Mouse (Mus musculus) layer of hippocampus, adult 11-12 months (tissue): ENCODE measurements around the gene Tmeff1.
"Not testable (repeated sequence)": the region's sequence is repeated elsewhere in the genome, so short reads cannot be mapped to it uniquely, and the experiment has no call there.

Experiments used
- DNase-seq: peaks from one replicate; pipeline ENCODE4 v3.0.0; 2022; ENCODE audit warnings: low spot score

Gene Tmeff1

DNA sequence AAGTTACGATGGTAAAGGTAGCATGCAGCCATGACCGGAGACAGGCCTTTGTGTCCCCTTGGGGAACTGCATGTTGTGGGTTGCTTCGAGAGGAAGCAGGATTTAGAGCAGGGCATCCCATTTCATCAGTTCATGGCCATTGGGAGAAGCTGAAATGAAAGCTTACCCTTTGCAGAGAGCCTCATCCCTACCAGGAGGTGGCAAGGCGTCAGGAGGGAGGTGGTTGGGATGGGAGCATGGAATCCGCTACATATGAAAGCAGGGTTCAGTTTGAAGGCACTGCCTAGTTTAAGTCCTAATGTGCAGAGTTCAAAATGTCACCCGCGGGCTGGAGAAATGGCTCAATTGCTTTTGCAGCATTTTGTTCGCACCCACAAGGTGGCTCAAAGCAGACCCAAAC, 92.3 kb downstream of the Tmeff1 start:
- DNase-seq: no peak

DNA sequence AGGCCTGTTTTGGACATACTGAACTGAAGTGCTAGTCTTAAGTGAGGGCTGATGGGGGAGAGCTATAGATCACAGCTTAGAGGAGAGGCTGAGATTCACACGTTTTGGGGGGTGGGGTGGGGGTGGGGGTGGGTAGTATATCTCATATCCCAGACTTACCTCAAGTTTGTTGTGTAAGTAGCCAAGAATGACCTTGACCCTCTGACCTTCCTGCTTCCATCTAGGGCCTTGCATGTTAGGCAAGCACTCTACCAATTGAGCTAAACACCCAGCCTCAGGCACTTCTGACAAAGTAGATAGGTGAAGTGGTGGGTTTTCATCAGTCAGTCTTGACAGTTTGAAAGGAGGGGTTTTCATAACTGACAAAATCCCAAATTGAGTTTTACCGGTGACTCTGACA, 92.8 kb downstream of the Tmeff1 start:
- no peak for DNase-seq

DNA sequence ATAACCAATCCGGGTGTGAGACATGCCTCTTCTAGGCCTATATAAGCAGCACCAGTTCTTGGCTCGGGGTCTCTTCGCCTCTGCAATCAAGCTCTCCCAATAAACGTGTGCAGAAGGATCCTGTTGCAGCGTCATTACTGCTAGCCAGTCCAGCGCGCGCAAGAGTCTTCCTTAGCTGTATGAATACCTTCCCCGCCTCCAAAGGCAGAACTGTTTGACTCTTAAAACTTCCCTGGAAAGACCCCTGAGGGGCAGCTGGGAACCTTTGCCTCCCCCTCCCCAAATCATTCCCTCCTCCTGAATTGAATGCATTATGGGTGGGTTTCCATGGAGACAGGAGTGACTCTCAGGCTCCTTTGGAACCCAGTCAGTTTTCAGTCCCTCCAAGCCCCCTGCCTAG, 93.8 kb downstream of the Tmeff1 start:
- no peak for DNase-seq

DNA sequence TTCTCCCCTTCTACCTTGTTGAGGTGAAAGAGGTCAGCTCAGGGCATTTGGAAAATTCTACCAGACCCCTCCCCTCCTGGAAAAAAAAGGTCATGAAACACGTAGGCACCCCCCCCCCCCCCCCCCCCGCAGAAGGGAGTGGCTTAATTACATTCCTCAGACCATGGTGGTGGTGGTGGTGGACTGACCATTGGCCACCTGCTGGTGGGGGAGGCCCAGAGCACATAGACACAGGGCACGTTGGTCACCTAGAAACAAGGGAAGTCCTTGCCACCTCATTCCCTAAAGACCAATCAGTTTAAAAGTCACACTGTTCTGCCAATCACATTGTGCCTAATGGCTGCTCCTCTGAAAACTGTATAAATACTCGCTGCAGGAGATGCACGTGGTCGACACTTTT, 94.8 kb downstream of the Tmeff1 start:
- DNase-seq: not testable (repeated sequence)

DNA sequence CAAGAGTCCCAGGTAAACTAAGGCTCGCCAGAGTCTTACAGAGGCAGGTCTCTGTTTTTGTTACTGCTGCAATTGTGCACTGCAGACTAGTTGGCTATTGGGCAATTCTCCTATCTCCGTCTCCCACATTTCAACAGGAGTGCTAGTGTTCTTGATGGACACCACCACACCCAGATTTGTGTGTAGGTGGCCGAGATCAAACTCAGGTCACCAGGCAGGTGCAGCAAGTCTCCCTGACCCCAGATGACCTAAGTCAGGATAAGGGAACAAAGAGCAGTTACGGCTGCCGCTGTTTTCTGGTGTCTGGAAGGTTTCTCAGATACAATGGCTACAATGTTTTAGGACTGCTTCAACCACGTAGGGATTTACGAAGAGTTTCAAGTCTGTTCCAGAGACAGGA, 95.2 kb downstream of the Tmeff1 start:
- DNase-seq: no peak

DNA sequence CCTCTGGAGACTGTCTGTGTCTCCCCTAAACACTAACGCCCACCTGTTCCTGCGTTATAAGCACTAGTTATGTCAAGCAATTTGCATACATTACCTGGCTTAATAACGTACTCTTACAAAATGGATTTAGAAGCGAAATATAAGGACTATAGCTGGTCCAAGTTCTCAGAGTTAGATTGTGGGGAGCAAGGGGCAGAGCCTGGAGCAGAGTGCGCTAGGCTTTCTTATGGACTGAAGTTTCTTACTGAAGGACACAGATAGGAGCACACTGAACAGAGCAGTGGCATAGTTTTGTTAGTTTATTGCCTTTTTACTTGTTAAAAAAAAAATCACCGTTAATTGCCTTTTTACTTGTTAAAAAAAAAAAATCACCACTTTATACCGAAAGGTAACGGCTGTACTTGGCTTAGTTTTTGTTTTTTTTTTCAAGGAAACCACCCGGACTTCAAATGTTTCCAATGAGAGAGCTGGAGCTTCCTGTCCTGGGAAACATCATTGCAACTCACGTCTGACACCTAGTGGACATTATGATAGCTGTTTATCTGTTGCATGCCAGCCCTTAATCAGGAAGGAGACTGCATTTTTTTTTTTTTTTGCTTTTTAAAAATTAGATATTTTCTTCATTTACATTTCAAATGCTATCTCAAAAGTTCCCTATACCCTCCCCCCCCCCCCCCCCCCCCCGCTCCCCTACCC, 95.8 kb downstream of the Tmeff1 start:
- peak; percentile 70 for DNase-seq

DNA sequence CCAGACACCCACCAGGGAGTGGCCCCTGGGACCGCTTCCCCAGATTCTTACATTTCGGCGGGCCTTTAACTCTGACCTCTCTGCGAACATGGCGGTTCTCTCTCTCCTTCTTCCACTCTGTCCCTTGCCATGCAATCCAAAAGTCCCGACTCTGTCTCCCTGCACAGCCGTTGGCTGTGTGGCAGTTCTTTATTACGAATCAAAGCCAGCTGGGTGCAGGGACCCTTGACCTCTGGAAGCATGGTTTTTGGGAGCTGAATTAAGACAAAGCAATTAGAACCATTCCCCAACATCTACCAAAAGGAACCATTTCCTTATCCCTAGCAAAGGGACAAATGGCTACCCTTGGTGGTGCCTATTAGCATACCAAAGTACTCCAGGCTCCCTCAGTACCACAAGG, 98.2 kb downstream of the Tmeff1 start:
- no peak for DNase-seq

DNA sequence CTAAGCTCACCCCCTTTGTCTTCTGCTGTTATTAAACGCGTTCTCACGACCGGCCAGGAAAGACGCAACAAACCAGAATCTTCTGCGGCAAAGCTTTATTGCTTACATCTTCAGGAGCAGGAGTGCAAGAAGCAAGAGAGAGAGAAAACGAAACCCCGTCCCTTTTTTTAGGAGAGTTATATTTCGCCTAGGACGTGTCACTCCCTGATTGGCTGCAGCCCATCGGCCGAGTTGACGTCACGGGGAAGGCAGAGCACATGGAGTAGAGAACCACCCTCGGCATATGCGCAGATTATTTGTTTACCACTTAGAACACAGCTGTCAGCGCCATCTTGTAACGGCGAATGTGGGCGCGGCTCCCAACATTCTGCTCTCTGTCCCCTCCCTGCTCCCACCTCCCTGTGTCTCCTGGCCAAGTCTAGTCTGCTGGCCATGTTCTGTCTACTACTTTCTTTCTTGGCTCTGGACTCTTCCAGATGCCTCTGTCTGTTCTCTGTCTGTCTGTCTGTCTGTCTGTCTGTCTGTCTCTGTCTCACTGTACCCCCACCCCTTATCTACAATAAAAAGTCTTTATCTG, 98.7 kb downstream of the Tmeff1 start:
- DNase-seq: not testable (repeated sequence)

DNA sequence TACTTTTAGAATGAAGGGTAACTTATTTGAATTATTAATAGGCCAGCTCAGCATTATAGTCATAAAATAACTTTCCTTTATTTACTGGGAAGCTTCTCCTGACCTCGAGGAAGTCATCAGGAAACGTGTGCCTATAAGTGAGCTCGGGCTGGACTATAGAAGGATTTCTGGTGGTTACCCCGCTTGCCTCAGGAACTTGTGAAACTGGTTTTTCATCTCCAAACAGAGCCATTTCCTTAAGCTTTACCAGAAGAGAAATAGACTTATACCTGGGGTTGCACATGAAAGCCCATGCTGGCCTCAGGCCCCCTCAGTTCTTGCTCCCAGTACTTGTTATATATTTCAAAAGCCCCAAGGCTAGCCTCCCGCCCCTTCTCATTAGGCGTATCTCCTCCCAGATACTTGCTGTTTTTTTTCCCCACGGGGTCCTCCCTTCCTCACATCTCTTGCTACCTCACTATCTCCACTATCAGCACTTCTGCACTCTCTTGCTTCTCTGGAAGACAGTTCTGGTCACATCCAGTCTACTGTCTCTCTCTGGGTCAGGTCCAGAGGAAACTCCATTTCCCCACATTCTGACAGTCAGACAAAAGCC, 99.7 kb downstream of the Tmeff1 start:
- DNase-seq: no peak

DNA sequence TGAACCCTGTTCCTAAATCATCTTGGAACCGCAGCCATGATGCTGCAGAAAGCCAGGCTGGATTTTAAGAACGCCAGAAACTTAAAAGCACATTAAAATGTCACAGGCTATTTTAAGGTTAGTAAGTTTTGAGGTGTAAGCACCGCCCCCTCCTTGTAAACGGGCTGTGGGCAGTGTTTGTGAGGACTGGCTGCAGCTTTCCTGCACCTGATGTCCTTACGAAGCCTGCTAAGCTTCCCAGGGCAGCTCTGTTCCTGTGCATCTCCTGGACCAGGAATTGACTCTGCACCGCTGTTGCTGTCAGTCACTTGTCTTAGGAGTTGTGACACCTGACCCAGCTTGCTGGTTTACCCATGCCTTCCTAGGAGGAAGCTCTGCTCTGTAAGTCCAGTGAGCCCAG, 103.2 kb downstream of the Tmeff1 start:
- no peak for DNase-seq

DNA sequence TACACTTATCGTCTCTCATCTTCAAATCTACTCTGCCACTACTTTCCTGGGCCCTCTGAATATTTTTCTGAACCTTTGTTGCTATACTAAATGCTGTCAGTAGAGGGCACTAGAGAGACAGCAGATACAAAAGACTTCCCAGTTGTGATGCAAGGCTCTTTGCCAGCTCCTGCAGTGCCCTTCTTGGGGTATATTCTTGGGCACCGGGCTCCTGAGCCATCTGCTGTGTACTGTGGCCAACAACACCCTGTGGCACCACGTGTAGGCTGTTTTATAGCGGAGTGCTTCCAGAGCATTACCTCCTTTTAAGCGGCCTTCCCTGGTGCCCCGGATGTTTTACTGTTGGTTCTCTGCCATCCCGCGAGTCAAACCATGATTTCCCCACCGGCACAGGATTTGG, 105.7 kb downstream of the Tmeff1 start:
- peak; percentile 72 for DNase-seq

DNA sequence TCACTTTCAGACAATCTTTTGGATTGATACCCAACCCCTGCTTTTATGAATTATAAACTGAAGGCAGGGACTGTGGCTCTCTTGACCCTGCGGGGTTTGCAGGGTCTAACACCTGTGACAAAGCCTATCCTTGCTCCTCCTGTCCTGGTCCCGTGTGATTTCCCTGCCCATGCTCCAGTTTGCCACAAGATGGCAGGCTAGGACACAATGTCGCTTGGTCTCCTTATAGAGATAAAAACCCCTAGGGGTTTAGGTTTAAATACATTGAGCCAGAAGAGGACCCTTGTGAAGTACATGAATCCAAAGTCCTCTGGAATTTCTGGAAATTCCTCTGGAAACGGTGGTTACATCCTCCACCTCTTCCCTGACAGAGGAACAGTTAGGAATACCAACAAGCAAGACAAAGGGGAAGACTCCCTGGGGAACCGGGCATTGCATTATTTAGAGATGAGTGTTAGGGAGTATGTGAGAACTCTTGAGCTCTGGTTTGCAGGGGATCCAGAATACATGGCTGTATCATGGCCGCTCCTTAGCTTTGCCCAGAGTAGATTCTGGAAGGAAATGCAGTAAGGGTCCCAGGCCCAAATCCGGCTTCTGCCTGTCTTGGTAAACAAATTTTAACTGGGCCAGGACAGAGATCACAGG, 106.9 kb downstream of the Tmeff1 start:
- peak; percentile 52 for DNase-seq

DNA sequence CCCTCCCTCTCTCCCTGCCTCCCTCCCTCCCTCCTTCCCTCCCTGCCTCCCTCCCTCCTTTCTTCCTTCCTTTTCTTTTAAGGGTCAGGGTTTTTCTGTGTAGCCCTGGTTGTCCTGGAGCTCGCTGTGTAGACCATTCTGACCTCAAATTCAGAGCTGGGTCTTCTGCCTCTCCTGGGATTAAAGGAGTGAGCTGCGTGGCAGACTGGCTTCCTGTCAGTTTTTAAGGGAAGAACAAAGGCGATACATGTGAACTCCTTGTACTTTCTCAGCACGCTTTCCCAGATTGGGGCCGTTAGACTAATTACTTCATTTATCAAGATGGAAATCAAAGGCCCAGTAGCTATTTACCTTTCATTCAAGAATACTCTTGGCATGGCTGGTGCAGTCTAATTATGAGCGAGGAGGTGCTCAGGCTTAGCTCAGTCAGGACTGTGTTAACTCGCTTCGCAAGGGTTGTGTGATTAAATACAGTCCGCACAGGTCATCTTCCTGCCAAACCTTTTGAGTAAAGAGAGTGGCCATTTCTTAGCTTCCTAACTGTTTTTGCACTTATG, 107.8 kb downstream of the Tmeff1 start:
- no peak for DNase-seq

DNA sequence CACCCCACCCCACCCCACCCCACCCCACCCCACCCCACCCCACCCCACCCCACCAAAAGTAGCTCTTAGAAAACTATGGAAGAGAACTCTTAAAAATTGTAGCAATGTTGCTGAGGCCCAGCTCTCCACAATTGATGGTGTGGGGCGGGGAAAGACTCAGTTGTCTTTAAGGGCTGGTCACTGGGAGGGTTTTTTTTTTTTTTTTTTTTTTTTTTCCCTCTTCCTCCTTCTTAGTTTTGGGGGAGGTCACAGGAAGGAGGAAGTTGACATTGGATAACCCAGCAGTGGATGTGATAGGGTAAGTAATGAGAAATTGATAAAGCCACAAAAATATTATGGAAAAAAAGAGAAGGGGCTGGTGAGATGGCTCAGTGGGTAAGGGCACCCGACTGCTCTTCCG, 111.7 kb downstream of the Tmeff1 start:
- DNase-seq: no peak

DNA sequence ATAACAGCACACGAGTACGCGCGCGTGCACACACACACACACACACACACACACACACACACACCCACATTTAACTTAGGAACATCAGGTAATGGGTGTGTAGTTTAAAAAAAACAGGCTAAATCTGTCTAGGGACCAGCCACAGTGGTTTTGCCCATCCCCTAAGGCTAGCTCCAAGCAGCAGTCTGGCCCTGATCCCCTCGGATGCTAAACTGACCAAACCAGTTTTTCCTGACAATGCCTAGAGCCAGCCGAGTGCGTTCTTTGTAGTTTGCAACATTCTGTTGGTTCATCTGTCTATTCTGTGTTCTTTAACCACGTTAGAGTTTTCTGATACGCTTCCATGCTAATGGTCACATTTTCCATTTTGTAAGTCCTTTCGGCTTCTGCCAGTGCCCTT, 112.3 kb downstream of the Tmeff1 start:
- DNase-seq: no peak
